16 mouse cellular contexts compared by ENCODE assay signal in genomic region chr2:168320388-168321182, GRCm38 (mm10). TPM values are rescaled to one million over a fixed set of nuclear protein-coding genes. Genes with fewer than 3 reads are reported as not detected.
DNase-seq lines count a peak whose midpoint lies in the region; ATAC-seq and TF ChIP-seq lines count a peak whose summit lies in the region.
"Had no signal": no experiment of that assay in that cellular context is flagged by ENCODE, and none has a peak within 500 bp of the region (broad histone marks: within the 10 kb centered on the region; RNA-seq: fewer than 3 reads in every experiment).

No protein-coding gene starts in this region.

- no peak overlapping the region for H3K9ac ChIP-seq in kidney, postnatal 0 days (ENCODE audit: low read depth, low read length)
- no peak overlapping the region for H3K9ac ChIP-seq in kidney, embryonic 15.5 days
- H3K9ac ChIP-seq in embryonic facial prominence, embryonic 15.5 days: no peak overlapping the region
- H3K9ac ChIP-seq: heart, embryonic 15.5 days; hindbrain, embryonic 15.5 days; liver, embryonic 14.5 days had no signal

- peak; percentile 56 for DNase-seq in kidney, postnatal 0 days (ENCODE audit: low spot score)
- DNase-seq in brain, adult 2 months (ENCODE audit: low read depth, low spot score): peak; percentile 44
- DNase-seq in lung, postnatal 36 days: peak; percentile 29
- no peak for DNase-seq in gastrocnemius, postnatal 25 days
- DNase-seq in thymus, postnatal 10 days (ENCODE audit: low spot score in 2 of 2): no peak
- DNase-seq: cerebellum, adult 18-20 months; kidney, postnatal 36 days had no signal

- no peak overlapping the region for H3K4me2 ChIP-seq in kidney, postnatal 0 days (ENCODE audit: low read length)
- H3K4me2 ChIP-seq in kidney, embryonic 15.5 days: no peak overlapping the region
- H3K4me2 ChIP-seq in embryonic facial prominence, embryonic 15.5 days (replicated peaks): no peak overlapping the region
- H3K4me2 ChIP-seq: heart, embryonic 15.5 days; hindbrain, embryonic 15.5 days had no signal

- H3K4me3 ChIP-seq in kidney, postnatal 0 days (replicated peaks; ENCODE audit: low read depth, low read length): no peak overlapping the region
- no peak overlapping the region for H3K4me3 ChIP-seq in kidney, embryonic 15.5 days (replicated peaks)
- H3K4me3 ChIP-seq in embryonic facial prominence, embryonic 15.5 days (replicated peaks): no peak overlapping the region
- H3K4me3 ChIP-seq: heart, embryonic 15.5 days; hindbrain, embryonic 15.5 days; midbrain, embryonic 10.5 days had no signal

- 44% methylated on average over 17 of the region's 17 CpGs for WGBS in kidney, postnatal 0 days
- 43% methylated on average over 17 of the region's 17 CpGs for WGBS in kidney, embryonic 15.5 days
- WGBS in embryonic facial prominence, embryonic 15.5 days: 33% methylated on average over 17 of the region's 17 CpGs

- H3K4me1 ChIP-seq in kidney, postnatal 0 days (replicated peaks; ENCODE audit: insufficient read depth, low read length): no peaks in the 10 kb centered on the region
- peaks cover 15% of the 10 kb centered on the region for H3K4me1 ChIP-seq in kidney, embryonic 15.5 days
- peaks cover 25% of the 10 kb centered on the region for H3K4me1 ChIP-seq in embryonic facial prominence, embryonic 15.5 days
- H3K4me1 ChIP-seq: heart, embryonic 15.5 days had no signal

- H3K36me3 ChIP-seq in kidney, postnatal 0 days (ENCODE audit: insufficient read depth, low read length): no peaks in the 10 kb centered on the region
- H3K36me3 ChIP-seq in kidney, embryonic 15.5 days: no peaks in the 10 kb centered on the region
- H3K36me3 ChIP-seq in embryonic facial prominence, embryonic 15.5 days: no peaks in the 10 kb centered on the region
- H3K36me3 ChIP-seq: heart, embryonic 15.5 days; hindbrain, embryonic 15.5 days; midbrain, embryonic 10.5 days had no signal

- no peak for ATAC-seq in kidney, postnatal 0 days (replicated peaks; ENCODE audit: low FRiP score, low read depth)
- no peak for ATAC-seq in kidney, embryonic 15.5 days (replicated peaks; ENCODE audit: low FRiP score)
- no peak for ATAC-seq in embryonic facial prominence, embryonic 15.5 days (ENCODE audit: insufficient number of reproducible peaks, low FRiP score, low TSS enrichment, low read depth)
- ATAC-seq: activated CD4-positive, CD25-positive, alpha-beta regulatory T cell, adult 4 months; CD4-positive, CD25-positive, alpha-beta regulatory T cell, adult 4 months had no signal

- H3K27me3 ChIP-seq in kidney, postnatal 0 days (ENCODE audit: insufficient read depth, low read length): no peaks in the 10 kb centered on the region
- H3K27me3 ChIP-seq in kidney, embryonic 15.5 days: peaks cover 6% of the 10 kb centered on the region; the same call in 1 of the 2 replicates
- no peaks in the 10 kb centered on the region for H3K27me3 ChIP-seq in embryonic facial prominence, embryonic 15.5 days
- H3K27me3 ChIP-seq: hindbrain, embryonic 15.5 days had no signal

- H3K27ac ChIP-seq in kidney, postnatal 0 days: no peak overlapping the region
- H3K27ac ChIP-seq in kidney, embryonic 15.5 days: no peak overlapping the region
- peak overlapping the region; percentile 65 for H3K27ac ChIP-seq in embryonic facial prominence, embryonic 15.5 days (replicated peaks)
- H3K27ac ChIP-seq: heart, embryonic 15.5 days; hindbrain, embryonic 15.5 days; liver, embryonic 14.5 days; midbrain, embryonic 10.5 days had no signal

- TF ChIP-seq CTCF in kidney, postnatal 0 days (IDR thresholded peaks at IDR 0.05; ENCODE audit: low read depth): no peak

- no peaks in the 10 kb centered on the region for H3K9me3 ChIP-seq in kidney, postnatal 0 days (replicated peaks; ENCODE audit: low read length)
- H3K9me3 ChIP-seq in kidney, embryonic 15.5 days (replicated peaks): no peaks in the 10 kb centered on the region
- no peaks in the 10 kb centered on the region for H3K9me3 ChIP-seq in embryonic facial prominence, embryonic 15.5 days (replicated peaks)
- H3K9me3 ChIP-seq: heart, embryonic 15.5 days; hindbrain, embryonic 15.5 days; midbrain, embryonic 10.5 days had no signal

RNA-seq across cellular contexts. Expression of gene Kcng1, which starts 39.0 kb away (rescaled TPM):
- polyA plus RNA-seq in kidney, postnatal 0 days (2015; fragmentation: Nextera tagmentation; extraction: Ambion mirVana): 0.76 and 0.83 TPM in 2 replicates
- 0.99 and 3.1 TPM in 2 replicates for polyA plus RNA-seq in kidney, embryonic 15.5 days (2015; fragmentation: Nextera tagmentation; extraction: Ambion mirVana)
- polyA plus RNA-seq in embryonic facial prominence, embryonic 15.5 days (2015; fragmentation: Nextera tagmentation; extraction: Ambion mirVana): 1.7 and 2.1 TPM in 2 replicates
- total RNA-seq in gastrocnemius, postnatal 25 days (2021): under 1 TPM; 0.21 to 0.26 TPM
- polyA plus RNA-seq: activated CD4-positive, CD25-positive, alpha-beta regulatory T cell, adult 4 months; CD4-positive, CD25-positive, alpha-beta regulatory T cell, adult 4 months; thymus, postnatal 0 days had no signal

Comparison
In these comparisons a context has a peak if more than half of its experiments do, and no peak if none do; other contexts are left out.
1. DNase-seq: peak in kidney, postnatal 0 days (single experiment), brain, adult 2 months (single experiment) and lung, postnatal 36 days (single experiment); none in gastrocnemius, postnatal 25 days (single experiment) and thymus, postnatal 10 days (0 of 2).